Mouse (Mus musculus) CD8-positive naive resting alpha-beta T cell, adult 57 days (primary cell): Measurements from ENCODE around the gene Plekhh2. TPM values are rescaled to one million over a fixed set of nuclear protein-coding genes. Genes with fewer than 3 reads are reported as not detected.

Experiments
- total RNA-seq: library from RNA; stranded (reverse); gene quantifications from one replicate; pipeline ENCODE4 v1.2.4, GENCODE M21; 2023

The Plekhh2 gene
- total RNA-seq, result not detected

GRCm38 (mm10) chr17:84511682-84512515 lies at the start of gene Plekhh2:
TSS of gene Plekhh2 (plus strand) at chr17:84511895.

DNA sequence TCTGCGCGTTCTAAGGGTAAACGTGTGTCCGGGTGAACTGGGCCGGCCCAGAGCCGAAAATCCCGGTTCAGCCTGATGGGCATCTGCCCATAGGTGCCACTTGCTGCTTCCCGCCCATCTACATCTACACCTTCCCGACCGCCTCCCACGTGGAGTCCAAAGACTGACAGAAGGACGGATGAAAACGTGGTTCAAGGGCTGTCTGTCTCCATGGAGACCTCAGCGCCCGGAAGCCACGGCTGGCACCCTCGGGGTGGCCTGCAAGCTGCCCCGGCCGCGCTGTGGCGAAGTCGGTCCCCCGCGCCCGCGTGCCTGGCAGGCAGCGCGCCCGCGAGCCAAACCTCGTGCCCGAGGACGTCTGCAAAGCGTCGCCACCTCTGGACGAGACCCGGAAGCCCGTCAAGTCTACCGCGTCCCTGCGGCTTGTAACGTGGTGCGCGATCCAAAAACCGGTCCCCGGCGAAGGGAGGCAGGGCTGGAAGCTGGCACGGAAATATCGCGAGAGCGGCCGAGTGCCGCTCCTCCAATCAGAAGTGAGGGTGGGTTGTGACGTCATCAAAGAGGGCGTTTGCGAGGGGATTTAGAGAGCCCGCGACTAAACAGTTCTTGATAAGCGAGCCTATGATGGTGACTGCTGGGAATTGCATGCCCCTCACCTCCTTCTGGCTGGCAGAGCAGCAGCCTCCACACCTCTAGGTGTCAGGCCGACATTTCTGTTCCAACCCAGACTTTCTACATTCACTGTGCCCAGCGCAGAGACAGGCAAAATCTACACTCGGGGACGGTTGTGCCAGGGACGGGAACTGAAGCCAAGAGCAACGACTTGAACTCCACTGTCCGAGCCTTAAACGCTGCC lies 45.7 kb upstream of the Plekhh2 start, which contains the start of gene Thada:
TSS of gene Thada (minus strand) at position 453 of the 856 bp plus-strand sequence.

GRCm38 (mm10) chr17:84626276-84626856 lies 114.7 kb downstream of the Plekhh2 start, which contains the start of gene Dync2li1:
TSS of gene Dync2li1 (plus strand) at chr17:84626496.

Other genes starting within 250 kb of the Plekhh2 start
- 133 TPM for gene Thada, start 45.7 kb upstream of the Plekhh2 start, total RNA-seq
- not detected for gene Dync2li1, start 114.6 kb downstream of the Plekhh2 start, total RNA-seq
- gene Abcg8, start 164.4 kb downstream of the Plekhh2 start, total RNA-seq, result not detected
- gene Abcg5, start 171.1 kb downstream of the Plekhh2 start, total RNA-seq, result not detected